Mouse (Mus musculus) G1E (cell line): ENCODE measurements around the gene Olfr69.

Source experiments
- CTCF ChIP-seq: IDR thresholded peaks from 2 replicates; pipeline ENCODE4 v1.5.1; 2012; ENCODE audit warnings: low read depth, low read length, inconsistent platforms, mixed read lengths
- GATA1 ChIP-seq: IDR thresholded peaks from 2 replicates; pipeline ENCODE4 v1.6.1; 2012; ENCODE audit warnings: borderline replicate concordance, low read length, inconsistent platforms, mixed read lengths
- GATA2 ChIP-seq: IDR thresholded peaks from 2 replicates; pipeline ENCODE4 v1.6.1; 2012; ENCODE audit warnings: low read depth, low read length, inconsistent platforms, borderline replicate concordance
- POLR2AphosphoS5 ChIP-seq: IDR thresholded peaks from 2 replicates; pipeline ENCODE4 v1.6.1; 2012; ENCODE audit warnings: low read depth, low read length, inconsistent platforms; ENCODE audit not compliant: insufficient replicate concordance
- TAL1 ChIP-seq: conservative IDR thresholded peaks from 2 replicates; pipeline ENCODE4 v1.6.1; 2012; ENCODE audit warnings: low read depth, low read length, inconsistent platforms, mixed read lengths

DNA sequence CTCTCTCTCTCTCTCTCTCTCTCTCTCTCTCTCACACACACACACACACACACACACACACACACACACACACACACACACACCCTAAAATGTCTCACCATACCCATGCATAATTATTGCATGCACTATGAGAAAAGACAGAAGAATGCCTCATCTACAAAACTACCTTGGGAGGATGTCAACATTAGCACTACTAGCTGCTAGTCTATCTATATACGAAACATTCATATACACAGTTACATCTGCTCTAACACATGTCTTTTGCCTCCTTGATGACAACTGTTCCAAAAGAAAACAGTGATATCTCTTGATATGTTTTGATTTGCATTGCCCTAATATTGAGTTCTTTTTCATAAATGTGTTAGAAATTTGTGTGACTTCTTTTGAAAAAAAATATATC, 38.9 kb upstream of the Olfr69 start:
- TF ChIP-seq CTCF = no peak
- no peak for TF ChIP-seq POLR2AphosphoS5
- TF ChIP-seq GATA1 = no peak
- TF ChIP-seq TAL1 = no peak
- no peak for TF ChIP-seq GATA2
